Mouse (Mus musculus) midbrain, embryonic 14.5 days (tissue): Measurements from ENCODE around the gene Samm50. TPM values are rescaled to one million over a fixed set of nuclear protein-coding genes. Genes with fewer than 3 reads are reported as not detected.
"Not testable (repeated sequence)": the region's sequence is repeated elsewhere in the genome, so short reads cannot be mapped to it uniquely, and the experiment has no call there.

ENCODE experiments used
- ATAC-seq: fragments of 200-750 bp; cut with Nextera tagmentation; 2 replicates; pipeline ENCODE4 v1.8.0; 2017; ENCODE audit warnings: moderate number of reproducible peaks, moderate library complexity; ENCODE audit not compliant: low FRiP score, low TSS enrichment
- DNase-seq: peaks from one replicate; pipeline ENCODE4 v3.0.0-alpha.2; 2015
- H3K27ac ChIP-seq: fragments of 300-500 bp; sonication (generic); replicated peaks from 2 replicates; pipeline ENCODE4 v1.5.1; 2014; ENCODE audit warnings: mild to moderate bottlenecking, low read depth, low read length, moderate library complexity
- H3K27me3 ChIP-seq: fragments of 300-500 bp; sonication (generic); 2 replicates; pipeline ENCODE4 v1.6.1; 2014; ENCODE audit warnings: low read length, control low read depth, mixed read lengths; ENCODE audit not compliant: control insufficient read depth, insufficient read depth
- H3K36me3 ChIP-seq: fragments of 300-500 bp; sonication (generic); 2 replicates; pipeline ENCODE4 v1.6.1; 2014; ENCODE audit warnings: low read length, control low read depth; ENCODE audit not compliant: control insufficient read depth, insufficient read depth
- H3K4me1 ChIP-seq: fragments of 300-500 bp; sonication (generic); 2 replicates; pipeline ENCODE4 v1.6.1; 2014; ENCODE audit warnings: mild to moderate bottlenecking, antibody characterized with exemption, low read length, control low read depth; ENCODE audit not compliant: control insufficient read depth, insufficient read depth
- H3K4me2 ChIP-seq: fragments of 300-500 bp; sonication (generic); 2 replicates; pipeline ENCODE4 v1.6.1; 2014; ENCODE audit warnings: mild to moderate bottlenecking, low read length, moderate library complexity
- H3K4me3 ChIP-seq: fragments of 300-500 bp; sonication (generic); replicated peaks from 2 replicates; pipeline ENCODE4 v1.5.1; 2014; ENCODE audit warnings: low read depth, low read length
- H3K9ac ChIP-seq: fragments of 300-500 bp; sonication (generic); replicated peaks from 2 replicates; pipeline ENCODE4 v1.6.1; 2014; ENCODE audit warnings: mild to moderate bottlenecking, low read length, moderate library complexity
- H3K9me3 ChIP-seq: fragments of 300-500 bp; sonication (generic); 2 replicates; pipeline ENCODE4 v1.6.1; 2016; ENCODE audit warnings: low read length, control low read depth, mixed read lengths; ENCODE audit not compliant: control insufficient read depth
- WGBS: fragments of 180-500 bp; shearing (Covaris S2); extraction: QIAGEN DNeasy Blood & Tissue Kit; methylation state at CpG from one replicate; pipeline ENCODE4 v1.1.7; 2014; 5-methylcytosine and 5-hydroxymethylcytosine counted together
- polyA plus RNA-seq: library from polyadenylated mRNA; unstranded; fragments of >200 nt; fragmentation: Nextera tagmentation; extraction: Ambion mirVana; gene quantifications from 2 replicates; pipeline ENCODE4 v1.2.1, GENCODE M21; 2014

The Samm50 gene
- 54.2 and 70.8 TPM in 2 replicates for polyA plus RNA-seq

DNA sequence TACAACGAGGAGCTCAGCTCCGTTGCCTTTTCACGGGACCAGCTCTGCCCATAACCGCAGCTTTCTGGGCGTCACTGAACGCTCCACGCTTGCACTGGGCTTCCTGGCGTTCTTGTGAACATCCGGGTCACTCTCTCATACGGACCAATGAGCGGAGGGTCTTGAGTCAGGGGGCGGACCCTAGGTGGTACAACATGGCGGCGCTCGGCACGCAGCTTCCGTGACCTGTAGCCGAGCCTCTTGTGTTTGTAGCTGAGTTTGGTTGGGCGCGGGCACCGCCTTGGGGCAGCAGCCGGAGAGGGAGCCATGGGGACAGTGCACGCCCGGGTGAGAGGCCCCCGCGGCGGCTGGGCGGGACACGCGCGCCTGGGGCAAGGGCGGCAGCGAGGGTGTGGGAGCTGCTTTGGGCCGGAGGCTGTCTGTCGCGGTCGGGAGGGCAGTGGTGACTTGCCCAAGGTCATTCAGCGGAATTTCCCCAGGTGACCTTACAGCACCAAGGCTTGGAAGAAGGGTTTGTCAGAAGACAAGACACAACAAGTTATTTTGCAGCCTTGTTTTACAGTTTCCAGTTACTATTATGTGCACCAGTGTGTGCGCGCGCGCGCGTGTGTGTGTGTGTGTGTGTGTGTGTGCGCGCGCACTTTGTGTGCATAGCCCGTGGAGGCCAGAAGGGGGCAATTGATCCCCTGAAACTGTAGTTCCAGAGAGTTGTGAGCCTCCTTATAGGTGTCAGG is at the start of gene Samm50:
Gene Samm50, plus strand, starts transcription at position 184 of the 734 bp plus-strand sequence.
- Histone ChIP-seq H3K4me2 (peak within 1 kb of the TSS; percentile 78), H3K4me1 (peaks cover 13% of the 10 kb centered on the region; the same call in 1 of the 2 replicates), H3K36me3 (peaks cover 17% of the 10 kb centered on the region), H3K27me3 (no peaks in the 10 kb centered on the region), H3K9me3 (no peaks in the 10 kb centered on the region), H3K9ac (peak within 1 kb of the TSS; percentile 74), H3K4me3 (peak within 1 kb of the TSS; percentile 89), H3K27ac (peak within 1 kb of the TSS; percentile 84)
- ATAC-seq (peak; percentile 99), DNase-seq (peak; percentile 97)
- WGBS: 6% methylated on average over 48 of the region's 48 CpGs

DNA sequence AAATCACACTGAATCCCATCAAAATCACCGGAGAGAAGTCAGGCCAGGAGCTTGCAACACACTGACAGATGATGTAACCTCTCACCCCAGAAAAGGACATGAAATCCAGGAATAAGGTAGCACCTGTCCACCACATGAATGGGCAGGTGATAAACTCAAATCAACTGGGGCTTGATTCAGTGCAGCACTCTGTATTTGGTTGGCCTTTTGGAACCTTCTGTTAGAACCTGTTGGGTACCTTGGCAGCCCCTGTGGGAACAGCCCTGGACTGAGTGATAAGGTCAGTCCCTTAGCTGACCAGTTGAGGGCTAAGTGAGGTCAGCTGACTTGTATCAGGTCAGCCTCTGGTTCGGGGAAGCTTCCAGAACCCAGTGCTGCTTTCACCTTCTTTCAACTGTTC is 35.9 kb upstream of the Samm50 start:
- H3K27me3 ChIP-seq: no peaks in the 10 kb centered on the region
- 90% methylated on average over 2 of the region's 2 CpGs for WGBS
- no peak overlapping the region for H3K4me2 ChIP-seq
- no peak overlapping the region for H3K27ac ChIP-seq
- no peak for DNase-seq
- no peaks in the 10 kb centered on the region for H3K4me1 ChIP-seq
- H3K9ac ChIP-seq: no peak overlapping the region
- no peak overlapping the region for H3K4me3 ChIP-seq
- no peaks in the 10 kb centered on the region for H3K9me3 ChIP-seq
- ATAC-seq: no peak
- H3K36me3 ChIP-seq: no peaks in the 10 kb centered on the region

DNA sequence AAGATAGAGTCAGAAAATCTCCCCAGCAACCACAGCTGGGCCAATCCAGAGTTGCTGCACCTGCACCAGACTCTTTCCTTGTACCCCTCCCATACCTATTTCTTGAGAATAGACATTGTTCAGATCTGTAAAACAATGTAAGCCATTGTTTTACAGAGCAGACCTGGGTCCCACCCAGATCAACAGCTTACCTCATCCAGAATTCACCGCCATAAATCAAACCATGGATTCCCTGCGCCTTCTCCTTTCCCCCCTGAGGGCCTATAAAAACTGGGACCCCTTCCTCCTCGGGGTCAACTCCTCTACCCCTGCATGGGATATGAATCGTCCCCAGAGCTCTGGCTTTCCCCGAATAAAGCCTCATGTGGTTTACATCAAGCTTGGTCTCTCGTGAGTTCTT is 34.5 kb upstream of the Samm50 start:
- not testable (repeated sequence) for DNase-seq, H3K27me3 ChIP-seq, H3K4me3 ChIP-seq, H3K27ac ChIP-seq, H3K9ac ChIP-seq, H3K9me3 ChIP-seq, ATAC-seq, H3K4me2 ChIP-seq, H3K36me3 ChIP-seq, H3K4me1 ChIP-seq
- 86% methylated on average over 6 of the region's 6 CpGs for WGBS

DNA sequence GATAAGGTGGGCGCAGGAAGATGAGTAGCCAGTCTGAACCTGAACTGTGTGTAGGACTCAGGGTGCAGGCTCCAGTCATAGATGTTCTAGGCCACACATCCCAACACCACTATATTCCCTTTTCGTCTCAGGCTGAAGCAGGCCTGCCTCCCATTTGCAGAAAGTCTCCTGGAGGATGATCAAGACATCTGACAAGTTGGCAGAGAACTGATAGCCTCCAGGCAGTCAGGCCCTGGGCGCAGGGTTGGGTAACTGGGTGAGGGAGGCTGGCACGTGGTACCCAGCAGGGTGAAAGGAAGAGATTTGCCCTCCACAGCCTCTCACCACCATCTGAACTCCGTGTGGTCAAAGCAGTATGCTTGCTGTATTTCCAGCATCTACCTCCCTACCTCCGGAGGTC is 30.2 kb upstream of the Samm50 start:
- 84% methylated on average over 6 of the region's 6 CpGs for WGBS
- no peaks in the 10 kb centered on the region for H3K4me1 ChIP-seq
- no peaks in the 10 kb centered on the region for H3K36me3 ChIP-seq
- no peak overlapping the region for H3K4me2 ChIP-seq
- H3K9ac ChIP-seq: no peak overlapping the region
- H3K9me3 ChIP-seq: no peaks in the 10 kb centered on the region
- DNase-seq (no peak), ATAC-seq (no peak)
- no peaks in the 10 kb centered on the region for H3K27me3 ChIP-seq
- no peak overlapping the region for H3K4me3 ChIP-seq
- no peak overlapping the region for H3K27ac ChIP-seq

DNA sequence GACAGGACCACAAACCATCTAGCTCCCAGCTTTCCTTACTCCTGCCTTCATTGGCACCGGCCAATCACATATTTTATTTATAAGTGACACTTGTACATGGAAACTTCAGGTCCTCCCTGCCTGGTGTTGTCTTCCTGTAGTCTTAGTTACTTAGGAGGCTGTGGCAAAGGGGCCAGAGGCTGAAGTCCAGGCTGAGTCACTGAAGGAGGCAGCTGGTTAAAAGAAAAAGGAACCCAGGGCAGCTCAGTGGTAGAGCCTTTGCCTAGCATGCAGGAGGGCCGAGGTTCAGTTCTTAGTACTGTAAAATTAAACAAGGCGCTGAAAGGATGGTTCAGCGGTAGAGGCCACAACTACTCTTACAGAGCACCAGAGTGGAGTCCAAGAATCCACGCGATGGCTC is 25.2 kb upstream of the Samm50 start:
- 74% methylated on average over 6 of the region's 6 CpGs for WGBS
- peaks cover 5% of the 10 kb centered on the region; the same call in 1 of the 2 replicates for H3K27me3 ChIP-seq
- H3K4me3 ChIP-seq: 0 out of 2 replicates have a peak overlapping the region, but pooled peaks have one; percentile 54
- H3K36me3 ChIP-seq: no peaks in the 10 kb centered on the region
- H3K9ac ChIP-seq: no peak overlapping the region
- ATAC-seq (no peak), DNase-seq (no peak)
- peak overlapping the region; percentile 94 for H3K4me2 ChIP-seq
- 0 out of 2 replicates have a peak overlapping the region, but pooled peaks have one; percentile 82 for H3K27ac ChIP-seq
- peaks cover 15% of the 10 kb centered on the region for H3K4me1 ChIP-seq
- H3K9me3 ChIP-seq: no peaks in the 10 kb centered on the region

DNA sequence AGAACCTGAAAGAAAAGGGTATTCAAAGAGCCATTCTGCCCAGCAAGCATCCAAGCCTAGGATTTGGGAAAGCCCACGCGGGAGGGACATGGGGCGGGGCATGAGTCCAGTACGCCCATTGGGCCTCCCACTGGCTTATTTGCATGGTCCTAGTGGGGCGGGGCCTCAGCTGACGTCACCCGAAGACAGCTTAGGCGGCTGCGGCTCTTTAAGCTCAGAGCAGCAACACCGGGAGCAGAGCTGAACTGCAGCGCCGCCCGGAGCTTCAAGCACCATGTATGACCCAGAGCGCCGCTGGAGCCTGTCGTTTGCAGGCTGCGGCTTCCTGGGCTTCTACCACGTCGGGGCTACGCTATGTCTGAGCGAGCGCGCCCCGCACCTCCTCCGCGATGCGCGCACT is 24.4 kb upstream of the Samm50 start, which contains the start of gene Pnpla3:
Gene Pnpla3, plus strand, starts transcription at position 238 of the 400 bp plus-strand sequence.
- Histone ChIP-seq H3K9ac (peak within 1 kb of the TSS; percentile 67), H3K9me3 (no peaks in the 10 kb centered on the region), H3K27me3 (peaks cover 5% of the 10 kb centered on the region; the same call in 1 of the 2 replicates), H3K4me1 (peaks cover 15% of the 10 kb centered on the region), H3K27ac (peak within 1 kb of the TSS; percentile 82), H3K4me2 (peak within 1 kb of the TSS; percentile 94), H3K4me3 (peak within 1 kb of the TSS; percentile 54), H3K36me3 (no peaks in the 10 kb centered on the region)
- ATAC-seq (peak; percentile 97), DNase-seq (peak; percentile 99)
- WGBS: 0% methylated on average over 28 of the region's 28 CpGs

DNA sequence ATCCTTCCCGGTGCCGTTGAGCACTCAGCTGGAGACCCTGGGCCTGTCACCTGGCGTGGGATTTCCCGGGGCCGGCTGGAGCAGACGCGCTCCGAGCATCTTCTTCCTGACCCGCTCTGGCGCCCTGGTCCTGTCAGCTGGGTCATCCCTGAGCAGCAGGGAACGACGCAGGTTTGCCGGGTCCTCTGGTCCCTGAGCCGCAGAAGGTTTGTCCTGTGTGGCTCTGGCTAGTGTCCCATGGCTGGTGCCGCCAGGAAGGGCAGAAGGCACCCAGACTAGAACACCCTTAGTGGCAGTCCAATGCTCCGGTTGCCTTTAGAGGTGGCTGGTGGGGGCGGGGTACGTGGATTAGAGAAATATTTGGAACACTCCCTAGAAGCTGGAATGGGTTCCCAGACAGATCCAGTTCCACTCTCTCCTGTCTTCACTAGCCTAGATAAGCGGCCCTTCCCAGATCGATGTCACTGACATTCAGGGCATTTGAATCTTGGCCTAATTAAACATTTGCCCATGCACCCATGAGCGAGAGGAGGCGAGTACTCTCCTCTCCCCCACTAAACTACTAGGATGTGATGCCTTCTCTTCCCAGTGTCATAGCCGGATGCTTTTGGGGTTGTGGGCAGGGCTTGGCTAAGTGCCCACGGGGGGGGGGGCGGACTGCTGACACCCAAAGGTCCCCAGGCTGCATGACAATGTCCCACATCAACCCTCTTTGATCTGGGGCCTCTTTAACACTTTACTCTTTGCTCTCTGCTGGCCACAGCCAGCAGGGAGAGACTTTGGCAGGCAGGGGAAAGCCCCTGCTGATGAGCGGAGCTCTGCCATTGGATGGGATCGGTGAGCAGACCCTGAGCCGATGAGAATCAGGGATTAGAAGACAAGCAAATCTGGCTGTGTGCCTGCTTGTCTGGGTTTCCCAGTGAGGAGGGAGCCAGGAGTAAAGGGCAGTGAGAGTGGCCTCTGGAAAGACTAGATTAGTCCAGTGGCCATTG is 23.6 kb upstream of the Samm50 start:
- DNase-seq (peak; percentile 85), ATAC-seq (peak; percentile 47; the same call in 1 of the 2 replicates)
- Histone ChIP-seq H3K9me3 (no peaks in the 10 kb centered on the region), H3K27me3 (peaks cover 5% of the 10 kb centered on the region; the same call in 1 of the 2 replicates), H3K4me2 (peak overlapping the region; percentile 94), H3K9ac (peak overlapping the region; percentile 67), H3K36me3 (no peaks in the 10 kb centered on the region), H3K4me1 (peaks cover 15% of the 10 kb centered on the region), H3K27ac (peak overlapping the region; percentile 82), H3K4me3 (peak overlapping the region; percentile 54)
- WGBS: under 1% methylated on average over 28 of the region's 28 CpGs

DNA sequence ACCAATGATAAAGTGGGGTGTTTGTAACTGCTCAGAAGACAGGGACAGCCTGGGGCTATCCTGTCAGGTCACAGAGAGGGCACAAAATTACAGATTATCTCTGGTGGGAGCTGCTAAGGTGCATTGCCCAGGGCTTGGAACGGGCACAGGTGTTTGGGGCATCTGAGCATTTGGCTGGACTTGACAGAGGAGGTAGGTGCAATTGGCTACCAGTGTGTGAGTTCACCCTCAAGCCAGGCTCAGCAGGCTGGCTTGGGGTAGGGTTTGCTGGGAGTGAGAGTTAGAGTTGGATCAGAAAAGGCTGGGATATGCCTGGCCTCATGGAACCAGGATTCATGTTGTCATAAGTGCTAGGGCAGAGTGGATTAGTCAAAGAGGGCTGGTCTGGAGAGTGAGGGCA is 22.5 kb upstream of the Samm50 start:
- Histone ChIP-seq H3K27me3 (peaks cover 5% of the 10 kb centered on the region; the same call in 1 of the 2 replicates), H3K4me2 (peak overlapping the region; percentile 94), H3K4me1 (peaks cover 15% of the 10 kb centered on the region), H3K36me3 (no peaks in the 10 kb centered on the region), H3K9ac (no peak overlapping the region), H3K9me3 (no peaks in the 10 kb centered on the region), H3K27ac (0 out of 2 replicates have a peak overlapping the region, but pooled peaks have one; percentile 82), H3K4me3 (no peak overlapping the region)
- no peak for DNase-seq
- 68% methylated on average over 1 of the region's 1 CpGs for WGBS
- no peak for ATAC-seq
